Mouse (Mus musculus) kidney, postnatal 36 days (tissue): Measurements from ENCODE around the gene Vps4b.

ENCODE experiments used
- DNase-seq, 2 experiments: peaks; one replicate each; pipeline ENCODE4 v3.0.0; 2021 to 2022; ENCODE audit warnings: mixed read lengths in 2 of 2

Gene Vps4b

GRCm38 (mm10) chr1:106796542-106796924 lies at the start of gene Vps4b:
Gene Vps4b (minus strand): TSS chr1:106796728.
- peak; percentile 95 to 96 for DNase-seq

- DNase-seq, result no peak
Measured at GRCm38 (mm10) chr1:106828784-106829183, 32.3 kb upstream of the Vps4b start.

GRCm38 (mm10) chr1:106822297-106822696 lies 25.8 kb upstream of the Vps4b start:
- DNase-seq, result no peak

DNA sequence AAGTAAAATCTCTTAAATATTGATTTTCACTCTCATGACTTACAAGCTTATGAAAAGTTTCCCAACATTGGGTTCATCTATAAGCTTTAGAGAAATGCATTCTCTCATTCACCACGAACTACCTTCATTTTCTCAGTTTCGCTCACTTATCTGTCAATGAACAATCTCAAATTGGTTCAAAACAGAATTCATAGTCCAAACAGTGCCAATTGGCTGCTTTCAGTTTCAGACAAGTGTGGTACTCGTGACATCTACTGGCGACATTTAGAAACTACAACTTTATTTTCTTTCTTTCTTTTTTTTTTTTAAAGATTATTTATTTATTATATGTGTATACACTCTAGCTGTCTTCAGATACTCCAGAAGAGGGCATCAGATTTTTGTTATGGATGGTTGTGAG lies 21.8 kb upstream of the Vps4b start:
- peak in 1 of 2 experiments; percentile 14 for DNase-seq

DNA sequence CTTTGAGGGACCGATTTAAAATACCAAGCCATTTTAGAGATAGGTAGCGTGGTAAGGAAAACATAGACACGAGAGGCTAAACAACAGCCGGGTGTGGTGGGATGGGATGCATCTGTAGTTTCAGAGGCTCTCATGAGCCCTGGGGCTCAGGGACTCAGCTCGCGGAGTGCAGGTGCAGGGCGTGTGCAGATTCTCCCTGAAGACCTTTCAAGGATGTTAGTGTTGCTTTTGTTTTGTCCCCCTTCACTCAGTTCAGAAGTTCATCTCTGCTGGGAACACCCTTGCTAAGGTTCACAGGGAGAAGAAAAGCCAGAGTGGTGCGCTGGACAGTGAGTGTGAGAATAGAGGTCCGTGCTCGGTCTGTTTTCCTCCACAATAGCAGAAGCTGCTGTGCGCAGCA lies 20.2 kb upstream of the Vps4b start:
- no peak for DNase-seq

DNA sequence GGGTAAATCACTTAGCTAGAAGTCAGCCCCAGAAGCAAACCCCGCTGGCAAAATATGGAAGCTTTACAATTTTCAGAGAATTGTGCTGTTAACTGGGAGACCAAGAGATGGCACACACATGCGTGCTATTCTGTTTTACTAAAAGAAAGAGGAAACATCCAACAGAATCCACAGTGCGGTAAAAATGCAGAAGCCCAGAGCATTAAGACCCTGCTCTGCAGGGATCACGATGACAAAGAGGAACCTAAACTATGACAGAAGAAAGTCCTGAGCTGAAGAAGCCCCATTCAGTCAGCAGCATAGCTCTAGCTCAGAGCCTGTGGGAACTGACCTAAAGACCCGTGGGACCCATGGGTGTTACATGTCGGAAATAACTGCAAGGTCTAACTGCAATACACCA lies 18.7 kb upstream of the Vps4b start:
- DNase-seq, result no peak

DNA sequence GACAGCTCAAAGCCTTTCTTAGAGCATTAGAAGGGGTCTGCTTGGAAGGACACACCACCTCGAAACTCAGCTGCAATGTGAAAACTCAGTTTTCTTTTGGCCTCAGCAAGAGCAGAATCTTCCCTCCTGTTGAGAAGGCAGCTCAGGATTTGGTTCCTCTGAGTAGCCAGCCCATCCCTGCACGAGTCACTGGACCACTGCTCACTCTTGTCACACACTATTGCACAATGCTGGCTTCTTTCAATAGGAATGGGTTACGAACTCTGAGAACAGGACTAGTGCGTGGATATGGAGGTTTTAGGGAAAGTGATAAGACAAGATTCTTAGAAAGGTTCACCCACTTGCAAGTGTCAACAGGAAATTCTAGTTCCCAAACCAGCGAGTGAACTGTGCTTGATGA lies 18.3 kb upstream of the Vps4b start:
- no peak for DNase-seq

DNA sequence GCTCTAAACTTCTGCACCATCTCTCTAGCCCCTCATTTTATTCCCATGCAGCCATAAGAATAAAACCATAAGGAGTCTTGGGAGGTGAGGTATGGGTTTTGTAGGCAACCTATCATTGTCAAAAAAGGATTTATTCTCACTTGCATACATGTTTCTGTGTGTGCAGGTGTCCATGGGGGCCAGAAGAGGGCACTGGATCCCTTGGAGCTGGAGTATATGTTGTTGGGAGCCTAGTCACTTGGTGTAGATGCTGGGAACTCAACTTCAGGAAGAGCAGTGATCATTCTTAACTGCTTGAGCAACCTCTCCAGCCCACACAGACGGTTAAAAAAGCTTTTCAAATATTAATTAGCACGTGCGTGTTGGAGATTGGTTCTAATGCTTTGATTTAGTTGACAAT lies 3.4 kb upstream of the Vps4b start:
- no peak for DNase-seq

DNA sequence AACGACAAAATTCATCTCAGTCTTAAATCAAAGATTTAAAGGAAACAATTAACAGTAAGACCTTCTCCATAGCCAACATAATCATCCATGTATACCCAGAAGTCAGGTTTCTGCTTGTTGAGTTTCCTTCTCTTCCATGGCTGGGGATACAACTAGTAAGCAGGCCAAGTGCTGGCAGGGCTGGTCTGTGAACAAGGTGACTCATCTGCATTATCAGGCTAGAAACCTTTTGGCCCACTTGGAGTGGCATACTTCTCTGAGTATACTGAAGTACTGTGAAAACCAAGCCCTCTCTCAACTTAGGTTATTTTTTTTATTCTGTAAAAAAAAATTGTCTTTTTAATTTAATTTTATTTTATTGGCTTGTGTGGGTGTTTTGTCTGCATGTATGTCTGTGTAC lies 2.9 kb upstream of the Vps4b start:
- no peak for DNase-seq

DNA sequence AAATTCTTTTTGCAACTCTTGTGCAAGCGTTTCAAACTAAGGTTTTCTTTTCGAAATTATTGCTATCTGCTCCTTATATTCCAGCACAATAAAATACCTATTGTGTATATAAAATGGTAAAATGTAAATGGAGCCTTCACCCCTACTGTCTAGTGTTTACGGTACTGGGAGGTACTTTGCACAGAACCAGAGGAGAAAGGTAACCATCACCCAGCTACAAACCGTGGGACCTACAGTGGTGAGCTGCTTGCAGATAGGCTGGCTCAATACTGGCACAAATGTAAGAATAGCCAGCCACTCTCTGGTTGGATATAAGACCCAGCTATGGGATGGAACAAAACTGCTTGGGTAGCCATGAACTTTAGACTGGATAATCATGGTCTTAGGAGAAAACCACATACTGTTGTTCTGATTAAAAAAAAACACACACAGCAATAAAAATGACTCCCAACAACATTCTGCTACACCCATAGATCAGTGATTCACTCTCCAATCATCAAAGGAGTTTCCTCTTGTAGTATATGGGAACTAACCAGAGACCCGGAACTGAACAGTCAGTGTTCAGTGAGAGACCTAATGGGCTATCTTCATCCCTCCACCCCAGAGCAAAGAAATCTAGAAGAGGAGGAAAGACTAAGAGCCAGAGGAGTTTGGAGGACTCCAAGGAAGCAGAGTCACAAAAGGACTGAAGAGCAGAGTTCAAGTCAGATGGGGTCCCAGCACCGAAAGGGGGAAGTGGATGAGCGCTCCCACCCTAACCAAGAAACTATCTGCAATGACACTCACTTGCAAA lies 655 bp upstream of the Vps4b start:
- DNase-seq, result no peak

DNA sequence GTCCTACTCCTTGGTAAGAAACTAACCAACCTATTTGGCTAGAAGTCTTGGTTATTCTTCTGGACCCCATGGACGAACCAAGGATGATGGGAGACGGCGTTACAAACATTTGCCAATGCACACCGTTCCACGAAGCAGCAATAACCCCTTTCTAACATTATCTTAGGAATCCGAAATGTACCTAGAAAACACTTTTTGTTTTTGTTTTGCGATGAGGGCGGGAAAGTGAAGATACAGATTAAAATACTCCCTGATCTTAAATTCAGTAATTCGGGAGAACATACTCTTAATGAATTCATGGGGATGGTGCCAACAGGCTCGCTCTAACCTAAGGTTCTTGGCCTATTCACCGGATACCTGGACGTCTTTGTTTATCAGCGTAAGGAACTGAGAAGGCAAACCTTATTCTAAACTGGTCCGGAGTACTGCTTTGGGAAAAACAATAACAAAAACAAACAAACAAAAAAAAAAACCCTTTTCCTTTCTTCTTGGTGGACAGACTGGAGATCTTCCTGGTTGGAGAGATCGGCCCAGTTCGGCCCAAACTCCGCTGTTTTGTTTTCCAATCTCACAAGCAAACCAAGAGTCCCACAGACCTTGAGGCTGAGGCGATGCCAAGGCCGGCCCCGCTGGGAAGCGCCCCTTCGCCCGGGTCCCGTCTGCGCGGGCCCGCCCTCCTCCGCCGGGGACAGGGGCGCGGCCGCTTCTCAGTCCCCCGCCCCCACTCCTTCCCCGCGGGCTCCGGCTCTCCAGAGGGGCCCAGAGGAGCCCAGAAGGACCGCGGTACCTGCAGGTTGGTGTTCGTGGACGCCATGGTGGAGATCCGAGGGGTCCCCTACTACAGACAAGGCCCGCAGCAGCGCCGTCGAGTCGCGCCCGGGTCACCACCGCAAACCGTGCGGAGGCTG lies 640 bp downstream of the Vps4b start:
- peak; percentile 41 to 75 for DNase-seq

- DNase-seq, result no peak
Measured at GRCm38 (mm10) chr1:106774896-106775295, 21.6 kb downstream of the Vps4b start.

DNA sequence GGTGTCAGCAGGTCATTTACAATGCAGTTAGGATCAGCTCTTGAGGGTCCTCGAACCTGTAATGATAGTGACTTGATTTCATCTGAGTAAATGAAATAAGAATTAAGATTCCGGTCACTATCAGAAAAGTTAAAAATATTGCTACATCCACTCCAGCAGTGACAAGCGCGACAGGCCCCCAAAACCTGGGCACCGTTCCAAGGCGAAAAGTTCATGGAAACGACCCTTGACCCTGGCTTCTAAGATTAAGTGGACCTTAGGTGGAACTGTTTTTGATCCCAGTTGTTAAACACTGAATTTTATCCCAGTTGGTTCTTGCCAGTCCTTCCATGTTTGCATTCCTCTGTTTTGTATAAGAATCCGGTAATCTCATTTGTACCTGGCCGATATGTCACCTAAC lies 22.4 kb downstream of the Vps4b start:
- DNase-seq, result peak in 1 of 2 experiments; percentile 27

DNA sequence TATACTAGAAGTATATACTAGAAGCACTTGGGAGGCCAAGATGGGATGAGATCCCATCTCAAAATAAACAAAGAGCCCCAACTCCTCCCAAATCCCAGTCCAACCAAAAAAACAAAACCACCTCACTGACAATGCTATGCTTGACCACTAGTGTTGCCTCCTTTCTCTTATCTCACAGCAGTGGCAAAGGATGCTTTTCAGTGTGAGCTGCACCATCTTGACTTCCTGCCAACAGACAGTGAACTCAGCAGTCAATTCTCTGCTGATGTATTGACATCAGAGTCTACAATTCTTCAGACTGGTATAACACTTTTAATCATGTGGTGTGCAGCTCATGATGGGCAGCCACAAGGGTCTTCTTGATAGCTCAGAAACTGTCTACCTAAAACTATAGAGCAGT lies 27.8 kb downstream of the Vps4b start:
- DNase-seq, result no peak

- no peak for DNase-seq
Measured at GRCm38 (mm10) chr1:106765771-106766170, 30.8 kb downstream of the Vps4b start.

DNA sequence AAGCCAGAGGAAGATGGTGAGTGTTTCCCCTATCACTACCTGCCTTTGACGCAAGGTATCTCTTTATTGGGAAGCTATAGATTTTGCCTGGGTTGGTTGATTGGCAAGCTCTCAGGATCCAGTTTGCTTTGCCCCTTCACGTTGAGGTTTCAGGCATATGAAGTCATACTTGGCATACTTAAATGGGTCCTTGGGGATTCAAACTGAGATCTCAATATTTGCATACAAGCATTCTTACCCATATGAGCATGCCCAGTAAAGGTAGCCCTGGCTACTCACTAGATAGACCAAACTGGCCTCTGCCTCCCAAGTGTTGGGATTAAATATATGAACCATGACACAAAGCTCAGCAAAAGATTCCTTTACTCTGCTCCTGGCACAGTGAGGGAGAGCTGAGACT lies 31.7 kb downstream of the Vps4b start:
- no peak for DNase-seq

GRCm38 (mm10) chr1:106764281-106764680 lies 32.2 kb downstream of the Vps4b start:
- no peak for DNase-seq

- no peak for DNase-seq
Measured at GRCm38 (mm10) chr1:106760750-106761149, 35.8 kb downstream of the Vps4b start.

GRCm38 (mm10) chr1:106759572-106760435 lies 36.7 kb downstream of the Vps4b start, which contains the start of gene Kdsr:
Gene Kdsr (minus strand): TSS chr1:106759727.
- DNase-seq, result peak; percentile 98

DNA sequence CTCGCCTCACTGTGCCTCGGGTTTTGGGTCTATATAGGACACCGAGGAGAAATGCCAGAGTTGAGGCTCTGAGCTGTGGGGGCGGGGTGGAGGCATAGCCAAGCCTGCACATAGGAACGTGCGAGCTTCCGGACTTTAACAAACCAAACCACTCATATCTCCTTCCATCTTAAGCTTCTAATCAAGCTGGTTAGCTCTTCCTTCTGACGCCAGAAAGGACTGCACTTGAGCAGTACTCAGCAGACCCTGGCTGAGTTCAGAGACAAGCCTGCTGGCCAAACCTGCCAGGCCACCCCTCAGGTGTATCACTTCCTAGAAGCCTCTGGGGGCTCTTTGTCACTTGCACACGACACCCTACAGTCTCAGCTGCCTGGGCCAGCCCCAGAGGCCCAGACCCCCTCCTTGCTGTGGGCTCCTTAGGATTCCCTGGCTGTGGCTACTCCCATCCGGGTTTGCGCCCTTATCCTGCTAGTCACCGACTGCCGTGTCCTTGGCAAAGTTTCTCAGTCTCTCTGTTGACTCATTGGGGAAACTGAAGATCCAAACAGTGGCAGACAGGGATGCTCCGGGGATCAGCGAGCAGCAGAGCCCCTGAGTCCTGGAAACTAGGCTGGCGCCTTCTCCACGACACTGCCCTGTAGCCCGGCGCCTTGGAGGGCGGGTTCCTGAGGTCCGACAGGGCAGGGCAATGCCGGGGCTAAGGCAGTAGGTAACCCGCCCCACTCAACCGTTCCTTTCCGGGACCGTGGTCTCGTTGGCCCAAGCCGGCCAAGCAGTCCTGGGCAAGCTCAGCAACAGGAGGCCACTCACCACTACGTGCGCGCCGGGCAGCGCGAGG lies 37.6 kb downstream of the Vps4b start:
- DNase-seq, result peak; percentile 21 to 55

DNA sequence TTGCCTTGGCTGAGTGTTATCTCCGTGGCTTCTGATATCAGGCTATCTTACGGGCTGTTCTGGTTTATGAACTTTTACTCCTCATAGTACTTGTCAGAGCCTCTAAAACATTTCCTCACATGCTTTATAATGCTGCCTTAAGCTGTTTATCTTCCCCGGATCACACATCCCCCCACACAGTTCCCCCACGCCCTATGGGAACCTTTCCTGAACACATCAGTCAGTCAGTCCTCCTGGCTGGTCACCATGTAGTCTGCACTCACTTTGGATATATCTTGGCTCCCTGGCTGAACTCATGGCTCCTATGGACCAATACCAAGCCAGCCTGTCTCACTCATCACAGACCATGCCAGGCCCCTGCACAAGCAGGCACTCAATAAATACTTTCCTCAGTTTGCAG lies 39.9 kb downstream of the Vps4b start:
- DNase-seq, result no peak

GRCm38 (mm10) chr1:106752013-106752412 lies 44.5 kb downstream of the Vps4b start:
- no peak for DNase-seq
